Mouse (Mus musculus) heart, embryonic 16.5 days (tissue): ENCODE results near the gene Mok. TPM values are rescaled to one million over a fixed set of nuclear protein-coding genes. Genes with fewer than 3 reads are reported as not detected.
A peak's percentile ranks its signal among the peaks of the same experiment; 100 is the strongest.

ENCODE experiments used
- ATAC-seq: fragments of 200-750 bp; cut with Nextera tagmentation; replicated peaks from 2 replicates; pipeline ENCODE4 v1.8.0; 2017; ENCODE audit warnings: moderate number of reproducible peaks; ENCODE audit not compliant: insufficient read depth, low FRiP score; ENCODE audit errors: extremely low read depth
- H3K27ac ChIP-seq: fragments of 300-500 bp; sonication (generic); 2 replicates; pipeline ENCODE4 v1.5.1; 2014; ENCODE audit warnings: mild to moderate bottlenecking, low read length, control low read depth, moderate library complexity
- H3K27me3 ChIP-seq: fragments of 300-500 bp; sonication (generic); 2 replicates; pipeline ENCODE4 v1.6.1; 2014; ENCODE audit warnings: low read length, mixed read lengths; ENCODE audit not compliant: control insufficient read depth, insufficient read depth
- H3K36me3 ChIP-seq: fragments of 300-500 bp; sonication (generic); 2 replicates; pipeline ENCODE4 v1.6.1; 2014; ENCODE audit not compliant: control insufficient read depth, insufficient read depth
- H3K4me1 ChIP-seq: fragments of 300-500 bp; sonication (generic); 2 replicates; pipeline ENCODE4 v1.6.1; 2014; ENCODE audit warnings: low read length, mixed read lengths; ENCODE audit not compliant: control insufficient read depth, insufficient read depth
- H3K4me2 ChIP-seq: fragments of 300-500 bp; sonication (generic); 2 replicates; pipeline ENCODE4 v1.6.1; 2014; ENCODE audit warnings: low read depth, mild to moderate bottlenecking, control low read depth, low read length
- H3K4me3 ChIP-seq: fragments of 300-500 bp; sonication (generic); 2 replicates; pipeline ENCODE4 v1.5.1; 2014; ENCODE audit warnings: mild to moderate bottlenecking, control low read depth, low read length
- H3K9ac ChIP-seq: fragments of 300-500 bp; sonication (generic); 2 replicates; pipeline ENCODE4 v1.6.1; 2014; ENCODE audit warnings: low read length, control low read depth
- H3K9me3 ChIP-seq: fragments of 300-500 bp; sonication (generic); replicated peaks from 2 replicates; pipeline ENCODE4 v1.6.1; 2016; ENCODE audit warnings: low read length; ENCODE audit not compliant: control insufficient read depth
- WGBS: fragments of 180-500 bp; shearing (Covaris S2); extraction: QIAGEN DNeasy Blood & Tissue Kit; methylation state at CpG from one replicate; pipeline ENCODE4 v1.1.7; 2014; 5-methylcytosine and 5-hydroxymethylcytosine counted together
- polyA plus RNA-seq: library from polyadenylated mRNA; unstranded; fragments of >200 nt; fragmentation: Nextera tagmentation; extraction: Ambion mirVana; gene quantifications from 2 replicates; pipeline ENCODE4 v1.2.1, GENCODE M21; 2015

Gene Mok
- polyA plus RNA-seq, 1 experiment from 2014 or later: 3.9 TPM

DNA sequence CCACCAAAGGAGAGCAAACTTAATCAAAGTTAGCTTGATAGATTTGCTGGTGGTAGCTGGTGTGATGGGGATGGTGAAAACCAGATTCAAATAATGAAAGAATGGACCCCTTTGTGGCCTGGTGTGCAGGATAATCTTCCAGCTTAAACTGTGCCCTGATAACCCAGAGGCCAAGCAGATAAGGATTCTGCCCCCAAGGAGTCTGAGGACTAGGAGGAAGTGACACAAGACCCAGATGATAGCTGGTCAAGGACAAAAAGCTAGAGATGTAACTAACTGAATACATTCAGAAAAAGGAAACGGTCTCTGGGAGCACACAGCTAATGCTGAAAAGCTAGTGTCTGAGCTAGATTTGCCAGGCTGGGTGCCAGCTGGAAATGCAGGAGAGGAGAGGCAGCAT is 11.2 kb upstream of the Mok start:
- Histone ChIP-seq H3K9ac (no peak overlapping the region; the same call in 1 of the 2 replicates), H3K27me3 (no peaks in the 10 kb centered on the region), H3K27ac (no peak overlapping the region), H3K36me3 (peaks cover 9% of the 10 kb centered on the region), H3K4me3 (no peak overlapping the region), H3K4me1 (peaks cover 14% of the 10 kb centered on the region), H3K4me2 (peak overlapping the region; percentile 86; the same call in 1 of the 2 replicates), H3K9me3 (no peaks in the 10 kb centered on the region)
- WGBS: 63% methylated on average over 1 of the region's 1 CpGs
- no peak for ATAC-seq

DNA sequence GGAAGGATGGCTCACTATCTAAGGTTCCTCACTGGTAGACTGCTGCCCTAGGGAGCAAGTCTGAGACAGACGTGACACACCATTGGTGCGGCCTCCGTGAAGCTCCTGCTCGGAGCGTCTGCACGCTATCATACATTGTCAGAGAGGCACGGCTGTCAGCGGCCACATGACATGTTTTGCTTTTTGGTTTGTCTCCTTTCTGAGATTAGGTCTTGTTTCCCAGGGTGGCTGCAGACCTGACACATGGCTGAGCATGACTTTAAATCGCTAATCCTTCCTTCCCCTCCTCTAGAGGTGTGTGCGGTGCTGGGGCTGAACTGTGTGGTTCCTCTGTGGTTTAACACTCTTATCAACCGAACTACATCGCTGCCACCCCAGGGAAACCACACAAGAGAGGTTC is 10.7 kb upstream of the Mok start:
- H3K27me3 ChIP-seq: no peaks in the 10 kb centered on the region
- peaks cover 9% of the 10 kb centered on the region for H3K36me3 ChIP-seq
- H3K4me2 ChIP-seq: peak overlapping the region; percentile 86
- H3K9me3 ChIP-seq: no peaks in the 10 kb centered on the region
- peak overlapping the region; percentile 83; the same call in 1 of the 2 replicates for H3K27ac ChIP-seq
- H3K4me1 ChIP-seq: peaks cover 14% of the 10 kb centered on the region
- H3K9ac ChIP-seq: peak overlapping the region; percentile 94
- no peak for ATAC-seq
- H3K4me3 ChIP-seq: peak overlapping the region; percentile 89
- 35% methylated on average over 12 of the region's 12 CpGs for WGBS

DNA sequence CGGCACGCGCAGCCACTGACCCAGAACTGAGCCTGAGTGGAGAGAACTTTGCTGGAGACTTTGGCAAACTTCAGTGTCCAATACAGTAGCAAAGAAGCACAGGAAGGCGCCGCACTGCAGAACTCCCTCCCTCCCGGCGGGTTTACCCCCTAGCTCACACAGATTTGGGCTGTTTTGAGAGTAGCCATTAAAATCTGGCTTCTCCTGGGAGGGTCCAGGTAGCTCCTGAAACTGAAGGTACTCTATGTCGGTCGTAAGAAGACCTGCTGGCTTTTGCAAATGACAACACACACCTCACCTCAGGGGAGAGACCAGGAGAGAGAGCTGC is 10.2 kb upstream of the Mok start:
- 13% methylated on average over 9 of the region's 9 CpGs for WGBS
- Histone ChIP-seq H3K36me3 (peaks cover 8% of the 10 kb centered on the region), H3K27me3 (no peaks in the 10 kb centered on the region), H3K4me3 (peak overlapping the region; percentile 89), H3K9ac (peak overlapping the region; percentile 94), H3K4me2 (peak overlapping the region; percentile 86), H3K9me3 (no peaks in the 10 kb centered on the region), H3K27ac (peak overlapping the region; percentile 83), H3K4me1 (peaks cover 19% of the 10 kb centered on the region)
- ATAC-seq: no peak; the same call in 1 of the 2 replicates

DNA sequence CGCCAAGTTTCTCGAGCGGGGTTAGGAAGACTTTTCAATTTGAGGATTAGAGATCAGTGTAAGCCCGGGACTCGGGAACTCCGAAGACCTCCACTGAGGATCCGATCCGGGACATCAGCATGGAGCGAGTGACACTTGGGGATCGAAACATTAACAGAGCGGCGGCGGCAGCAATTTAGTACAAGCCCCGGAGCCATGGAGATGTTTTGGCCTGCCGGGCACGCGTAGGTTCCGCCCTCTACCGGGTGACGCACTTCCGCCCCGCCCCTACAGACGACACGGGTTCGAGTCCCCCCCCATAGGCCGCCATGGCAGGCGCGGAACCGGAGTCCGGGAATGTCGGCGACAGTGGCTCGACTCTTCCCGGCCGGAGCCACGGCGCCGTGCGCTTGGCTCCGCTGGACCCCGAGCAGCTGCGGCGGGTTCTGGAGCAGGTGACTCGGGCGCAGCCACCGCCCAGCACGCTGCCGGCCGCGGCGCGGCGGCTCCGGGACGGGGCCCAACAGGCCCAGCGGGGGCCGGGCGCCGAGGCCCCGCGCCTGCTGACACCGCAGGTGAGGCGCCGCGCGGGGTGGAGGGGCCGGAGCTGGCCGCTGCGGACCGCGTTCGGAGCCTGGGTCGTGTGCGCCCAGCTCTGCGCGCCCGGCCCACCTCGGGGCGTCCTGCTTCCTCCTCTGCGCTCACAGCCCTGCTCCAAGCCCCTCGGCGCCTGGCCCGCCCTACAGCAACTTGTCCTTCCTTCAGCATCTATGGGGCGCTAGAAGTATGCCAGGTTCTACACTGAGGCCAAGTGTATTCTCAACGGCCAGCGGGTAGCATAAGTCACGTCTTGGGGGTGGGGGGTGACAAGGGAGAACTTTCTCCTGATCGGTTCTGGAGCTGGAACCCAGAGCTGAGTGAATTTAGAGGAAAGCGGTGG is 9.5 kb upstream of the Mok start, which contains the start of gene Zfp839:
Gene Zfp839 (plus strand): TSS at position 244 of the 919 bp plus-strand sequence.
- Histone ChIP-seq H3K4me2 (peak within 1 kb of the TSS; percentile 86), H3K27ac (peak within 1 kb of the TSS; percentile 83), H3K4me3 (peak within 1 kb of the TSS; percentile 89), H3K36me3 (peaks cover 2% of the 10 kb centered on the region; the same call in 1 of the 2 replicates), H3K4me1 (peaks cover 21% of the 10 kb centered on the region), H3K9ac (peak within 1 kb of the TSS; percentile 94), H3K27me3 (no peaks in the 10 kb centered on the region), H3K9me3 (no peaks in the 10 kb centered on the region)
- WGBS: under 1% methylated on average over 89 of the region's 89 CpGs
- ATAC-seq: peak; percentile 77

DNA sequence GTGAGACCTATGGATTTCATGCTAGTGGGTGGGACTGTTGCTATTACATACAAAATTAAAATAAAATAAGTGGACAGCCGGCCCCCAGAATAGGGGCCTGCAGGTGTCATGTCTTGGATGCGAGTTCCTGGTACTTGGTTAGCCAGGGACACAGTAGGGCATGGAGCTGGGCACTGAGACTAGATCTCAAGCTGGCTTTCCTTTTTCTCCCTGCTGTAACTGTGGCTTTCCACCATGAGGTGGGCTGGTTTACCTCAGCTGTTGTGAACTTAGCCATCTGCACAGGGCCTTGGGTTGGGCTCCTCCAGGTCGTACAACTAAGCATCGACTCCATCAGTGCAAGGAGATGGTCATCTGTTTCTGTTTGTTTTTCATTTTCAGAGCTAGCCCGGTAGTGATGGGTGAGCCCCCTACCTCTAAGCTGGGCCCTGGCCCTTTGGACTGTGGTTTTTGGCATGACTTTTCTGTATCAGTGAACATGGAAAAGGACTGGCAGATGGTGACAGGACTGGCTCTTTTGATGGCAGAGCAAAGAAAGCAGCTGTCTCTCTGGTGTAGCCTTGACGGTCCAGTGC is 5.5 kb upstream of the Mok start:
- ATAC-seq: no peak
- Histone ChIP-seq H3K4me3 (peak overlapping the region; percentile 84), H3K9me3 (no peaks in the 10 kb centered on the region), H3K27me3 (no peaks in the 10 kb centered on the region), H3K9ac (peak overlapping the region; percentile 83), H3K36me3 (no peaks in the 10 kb centered on the region), H3K4me1 (peaks cover 18% of the 10 kb centered on the region), H3K4me2 (peak overlapping the region; percentile 79), H3K27ac (no peak overlapping the region; the same call in 1 of the 2 replicates)
- 78% methylated on average over 6 of the region's 6 CpGs for WGBS

DNA sequence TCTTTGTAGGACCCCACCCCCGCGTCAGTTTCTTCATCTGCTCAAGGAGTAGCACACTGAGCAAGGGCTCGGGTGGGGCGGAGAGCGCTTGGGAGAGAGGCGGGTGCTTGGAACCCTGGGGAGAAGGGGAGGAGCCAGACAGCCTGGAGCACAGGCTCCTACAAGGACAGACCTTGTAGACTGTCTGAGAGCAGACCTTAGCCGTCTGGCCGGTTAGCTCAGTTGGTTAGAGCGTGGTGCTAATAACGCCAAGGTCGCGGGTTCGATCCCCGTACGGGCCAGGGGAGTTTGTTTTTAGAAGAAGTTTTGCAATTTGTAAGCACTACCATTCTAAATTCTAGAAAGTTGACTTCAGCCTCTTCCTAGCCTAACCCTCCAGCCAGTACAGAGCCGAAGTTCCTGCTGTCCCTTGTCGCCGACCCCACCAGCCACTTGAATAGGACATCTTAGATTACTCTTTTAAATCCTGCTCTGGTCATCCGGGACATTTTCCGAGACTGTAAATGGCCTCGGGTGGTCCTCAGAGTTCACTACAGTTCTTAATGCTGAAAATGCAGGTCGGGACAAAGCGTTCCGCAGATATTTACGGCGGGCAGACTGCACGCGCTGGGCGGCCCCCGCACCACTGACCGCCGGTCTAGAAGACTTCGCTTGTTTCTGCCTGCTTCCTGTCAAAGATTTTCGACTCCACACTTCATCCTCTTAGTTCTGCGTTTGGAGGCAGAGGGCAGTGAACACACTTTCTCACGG is 4.6 kb upstream of the Mok start:
- Histone ChIP-seq H3K9me3 (no peaks in the 10 kb centered on the region), H3K4me2 (peak overlapping the region; percentile 79), H3K36me3 (no peaks in the 10 kb centered on the region), H3K4me1 (peaks cover 13% of the 10 kb centered on the region), H3K27ac (peak overlapping the region; percentile 91), H3K9ac (peak overlapping the region; percentile 83), H3K27me3 (no peaks in the 10 kb centered on the region), H3K4me3 (peak overlapping the region; percentile 84)
- ATAC-seq: peak; percentile 91
- WGBS: under 1% methylated on average over 36 of the region's 36 CpGs

DNA sequence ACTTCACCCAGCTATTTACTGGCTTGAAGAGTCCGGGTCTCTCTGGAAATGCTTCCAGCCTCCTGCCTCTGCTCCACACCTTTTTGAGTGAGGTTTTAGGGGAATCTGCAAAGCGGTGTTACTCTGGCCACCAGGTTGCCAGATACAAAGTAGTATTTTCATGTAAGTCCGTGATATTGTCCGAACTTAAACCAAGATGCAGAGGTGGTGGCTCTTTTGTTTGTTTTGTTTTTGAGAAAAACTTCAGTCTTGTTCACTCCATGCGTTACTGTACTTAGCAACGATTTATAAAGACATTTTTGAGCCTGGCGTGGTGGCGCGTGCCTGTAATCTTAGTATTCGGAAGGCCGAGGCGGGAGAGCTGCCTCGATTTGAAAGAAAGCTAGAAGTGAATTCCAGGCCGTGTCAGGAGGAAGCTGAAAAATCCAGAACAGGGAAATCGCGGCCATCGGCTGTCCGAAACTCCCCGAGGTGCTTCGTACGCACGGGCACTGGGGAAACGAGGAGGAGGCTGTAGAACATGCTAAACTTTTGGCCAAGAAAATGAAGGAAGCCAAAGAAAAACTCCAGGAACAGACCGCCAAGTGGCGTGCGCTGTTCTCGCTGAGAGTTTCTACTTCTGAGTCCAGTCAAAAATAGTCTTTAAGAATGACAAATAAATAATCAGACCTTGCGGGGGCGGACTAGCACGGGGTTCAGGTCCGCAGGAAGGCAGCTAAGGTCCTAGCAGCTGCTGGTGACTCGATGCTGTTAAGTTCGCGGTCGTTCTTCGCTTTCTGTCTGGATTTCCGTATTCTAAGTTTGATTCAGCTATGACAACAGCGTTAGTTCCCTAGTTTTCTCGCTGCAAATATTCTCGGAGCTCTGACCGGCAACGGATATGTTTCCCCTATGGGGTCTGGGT is 3.7 kb upstream of the Mok start:
- ATAC-seq: peak; percentile 12
- peak overlapping the region; percentile 84 for H3K4me3 ChIP-seq
- H3K4me2 ChIP-seq: peak overlapping the region; percentile 79
- H3K9ac ChIP-seq: peak overlapping the region; percentile 77
- no peaks in the 10 kb centered on the region for H3K27me3 ChIP-seq
- H3K9me3 ChIP-seq: no peaks in the 10 kb centered on the region
- peaks cover 18% of the 10 kb centered on the region for H3K4me1 ChIP-seq
- under 1% methylated on average over 42 of the region's 42 CpGs for WGBS
- peak overlapping the region; percentile 91 for H3K27ac ChIP-seq
- no peaks in the 10 kb centered on the region for H3K36me3 ChIP-seq
